Mouse (Mus musculus) bone marrow, adult 2 months (tissue): ENCODE measurements at regions not wholly inside any gene's neighbourhood (a gene's known extent, or its start where the extent isn't known, plus 50 kb on each side); places are given as distances from the start of the nearest gene placed in this dataset.

Source experiments
- CTCF ChIP-seq: fragments of 200-500 bp; IDR thresholded peaks from 2 replicates; pipeline ENCODE4 v1.5.1; 2011; ENCODE audit warnings: low read length, control low read depth; ENCODE audit not compliant: control insufficient read depth, insufficient read depth
- POLR2A ChIP-seq: fragments of 200-500 bp; IDR thresholded peaks from 2 replicates; pipeline ENCODE4 v1.6.1; 2011; ENCODE audit warnings: low read depth, mild to moderate bottlenecking, control low read depth, low read length, borderline replicate concordance; ENCODE audit not compliant: control insufficient read depth

GRCm38 (mm10) chr12:117425363-117426031 lies 90.8 kb upstream of the Rapgef5 start:
- TF ChIP-seq CTCF (no peak), POLR2A (no peak)
